Mouse (Mus musculus): ENCODE results near the gene Aldh8a1.

Gene Aldh8a1

DNA sequence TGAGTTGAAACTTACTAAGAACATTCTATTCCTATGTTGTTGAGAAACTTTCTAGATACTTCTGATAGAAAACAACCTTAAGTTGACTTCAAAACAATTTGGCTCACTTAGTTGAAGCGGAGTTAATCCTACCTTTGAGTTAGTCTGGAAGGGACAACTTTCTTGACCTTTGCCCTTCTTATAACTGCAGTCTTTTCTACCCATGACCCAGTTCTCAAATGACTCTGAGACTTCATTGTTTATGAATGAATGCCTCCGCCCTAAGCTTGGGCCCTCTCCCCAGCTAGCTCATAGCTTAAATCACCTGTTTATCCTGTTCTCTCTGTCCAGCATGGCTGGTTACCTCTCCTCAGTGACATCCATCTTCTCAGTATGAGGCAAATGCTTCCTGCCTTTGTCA lies 7.5 kb upstream of the Aldh8a1 start:
- DNase-seq, result no peak

DNA sequence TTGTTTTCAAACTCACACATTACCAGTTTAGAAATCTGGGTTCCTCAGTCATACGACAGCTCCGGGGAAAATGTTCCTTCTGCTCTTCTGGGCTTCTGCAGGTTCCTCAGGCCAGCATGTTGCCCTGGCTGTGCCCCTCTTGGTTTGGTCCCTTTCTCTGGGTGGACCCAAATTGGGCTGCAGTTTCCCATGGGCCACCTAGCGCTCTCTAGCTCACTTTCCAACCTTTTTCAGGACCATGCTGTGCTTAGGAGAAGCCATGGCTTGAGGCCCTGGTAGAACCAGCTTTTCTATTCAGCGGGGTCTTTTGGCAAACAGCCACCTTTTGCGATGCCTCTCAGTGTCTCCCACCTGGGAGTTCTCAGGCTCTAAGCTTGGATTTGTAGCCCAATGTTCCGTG lies 4.8 kb upstream of the Aldh8a1 start:
- DNase-seq, result no peak

DNA sequence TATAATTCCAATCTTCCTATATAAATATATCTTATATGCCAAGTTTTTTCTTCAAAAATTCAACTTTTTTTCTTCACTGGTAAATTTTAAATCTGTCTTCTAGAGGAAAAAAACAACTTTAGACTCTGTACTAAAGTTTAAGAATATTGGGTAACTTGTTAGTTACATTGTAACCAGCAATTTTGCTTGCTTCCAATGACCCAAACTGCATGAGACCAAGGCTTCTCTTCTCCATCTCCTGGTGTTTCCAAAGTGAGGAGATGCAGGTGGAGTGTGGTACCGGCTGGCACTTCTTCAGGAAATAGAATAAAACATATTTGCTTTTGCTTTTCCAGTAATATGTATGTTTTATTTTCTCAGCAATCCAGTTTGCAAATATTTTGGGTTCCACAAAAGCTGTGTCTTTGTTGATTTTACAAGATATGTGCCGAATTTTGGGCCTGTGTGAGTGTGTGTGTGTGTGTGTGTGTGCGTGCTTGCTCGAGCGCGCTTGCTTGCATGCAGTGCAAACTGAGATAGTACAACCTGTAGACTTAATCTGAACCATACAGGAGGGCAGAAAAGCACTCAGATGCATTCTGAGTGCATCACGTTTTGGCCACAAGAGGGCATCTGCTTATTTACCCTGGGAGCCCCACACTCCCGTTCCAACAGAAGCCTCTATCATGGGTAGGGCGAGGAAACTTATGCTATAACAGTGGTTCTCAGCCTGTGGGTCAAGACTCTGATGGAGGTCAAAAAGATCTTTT lies 1.3 kb downstream of the Aldh8a1 start:
- DNase-seq, result peak; percentile 39

DNA sequence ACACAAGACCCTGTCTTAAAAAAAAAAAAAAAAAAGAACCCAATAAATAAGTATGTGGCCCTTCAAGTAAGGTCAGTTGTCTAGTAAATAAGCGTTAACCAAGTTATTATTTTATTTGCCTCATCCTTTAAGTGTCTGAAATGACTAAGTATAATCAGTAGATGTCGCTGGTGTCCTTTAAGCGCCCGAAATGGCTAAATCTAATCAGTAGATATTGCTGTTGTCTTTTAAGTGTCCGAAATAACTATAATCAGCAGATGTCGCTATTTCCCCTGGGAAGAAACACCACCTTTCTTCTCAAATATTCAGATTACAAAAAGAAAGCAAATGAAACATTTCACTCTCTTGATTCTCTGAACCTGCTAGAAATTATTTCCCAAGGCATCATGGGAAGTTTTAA lies 5.8 kb downstream of the Aldh8a1 start:
- peak; percentile 61 for DNase-seq

DNA sequence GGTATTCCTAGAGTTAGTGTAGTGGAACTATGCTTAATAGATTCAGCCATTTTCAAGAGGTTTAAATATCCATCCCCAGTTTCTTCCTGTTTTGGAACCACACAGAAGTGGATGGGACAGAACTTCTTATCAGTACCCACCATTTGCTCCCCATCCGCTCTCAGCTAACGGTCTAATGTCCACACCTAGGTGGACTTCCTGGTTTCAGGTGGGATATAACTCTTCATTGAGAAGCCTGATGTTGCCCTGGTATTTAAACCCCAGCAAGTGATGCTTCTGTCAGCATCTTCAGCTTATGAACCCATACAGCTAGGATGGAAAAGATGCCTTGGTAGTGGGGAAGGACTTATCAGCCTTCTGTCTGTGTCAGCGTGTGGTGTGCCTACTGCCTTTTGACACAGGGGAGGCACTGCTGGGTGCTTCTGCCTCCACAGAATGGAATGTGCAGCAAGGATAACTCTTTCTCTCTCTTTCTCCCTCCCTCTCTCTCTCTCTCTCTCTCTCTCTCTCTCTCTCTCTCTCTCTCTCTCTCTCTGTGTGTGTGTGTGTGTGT lies 8.1 kb downstream of the Aldh8a1 start:
- no peak for DNase-seq

DNA sequence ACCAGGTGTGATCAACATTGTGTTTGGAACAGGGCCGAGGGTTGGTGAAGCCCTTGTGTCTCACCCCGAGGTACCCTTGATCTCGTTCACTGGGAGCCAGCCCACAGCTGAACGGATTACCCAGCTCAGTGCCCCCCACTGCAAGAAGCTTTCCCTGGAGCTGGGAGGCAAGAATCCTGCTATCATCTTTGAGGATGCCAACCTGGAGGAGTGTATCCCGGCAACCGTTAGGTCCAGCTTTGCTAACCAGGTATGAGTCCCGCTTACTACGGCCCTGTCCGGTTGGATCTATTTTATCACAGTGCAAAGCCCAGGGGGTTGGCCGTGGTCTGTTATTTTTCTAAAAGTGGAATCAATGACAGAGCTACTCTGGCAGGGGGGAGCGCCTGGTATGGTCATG lies 12.0 kb downstream of the Aldh8a1 start:
- no peak for DNase-seq

DNA sequence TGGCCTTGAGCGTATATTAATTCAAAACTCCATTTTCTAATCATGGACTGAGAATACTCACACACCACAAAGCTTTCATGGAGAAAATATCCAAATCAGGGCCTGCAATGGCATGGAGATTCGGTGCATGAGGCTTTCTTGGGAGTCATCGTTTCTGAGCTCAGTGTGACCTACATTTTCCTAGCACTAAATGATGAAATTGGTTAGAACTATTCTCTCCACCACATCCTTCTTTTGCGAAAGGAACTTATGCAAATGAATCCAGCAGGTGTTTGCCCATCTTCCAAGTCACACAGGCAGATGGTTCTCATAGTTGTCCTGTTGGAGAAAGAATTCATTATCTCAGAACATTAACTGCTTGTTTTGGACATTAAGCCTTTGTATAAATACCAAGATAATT lies 13.3 kb downstream of the Aldh8a1 start:
- DNase-seq, result no peak

DNA sequence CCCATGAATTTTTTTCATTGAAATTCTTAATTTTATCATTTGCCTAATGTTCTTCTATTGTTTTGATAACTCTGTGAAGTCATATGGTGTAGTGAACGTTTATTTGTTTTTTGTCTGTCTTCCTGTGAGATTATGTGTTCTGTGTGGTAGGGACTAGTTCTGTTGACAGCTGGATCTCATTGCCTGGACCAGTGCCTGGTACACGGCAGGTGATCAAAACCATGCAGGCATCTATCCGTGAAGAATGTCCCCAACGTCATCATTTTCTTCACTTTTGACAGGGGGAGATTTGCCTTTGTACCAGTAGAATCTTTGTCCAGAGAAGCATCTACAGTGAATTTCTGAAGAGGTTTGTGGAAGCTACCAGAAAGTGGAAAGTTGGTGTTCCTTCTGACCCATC lies 14.2 kb downstream of the Aldh8a1 start:
- DNase-seq, result no peak

DNA sequence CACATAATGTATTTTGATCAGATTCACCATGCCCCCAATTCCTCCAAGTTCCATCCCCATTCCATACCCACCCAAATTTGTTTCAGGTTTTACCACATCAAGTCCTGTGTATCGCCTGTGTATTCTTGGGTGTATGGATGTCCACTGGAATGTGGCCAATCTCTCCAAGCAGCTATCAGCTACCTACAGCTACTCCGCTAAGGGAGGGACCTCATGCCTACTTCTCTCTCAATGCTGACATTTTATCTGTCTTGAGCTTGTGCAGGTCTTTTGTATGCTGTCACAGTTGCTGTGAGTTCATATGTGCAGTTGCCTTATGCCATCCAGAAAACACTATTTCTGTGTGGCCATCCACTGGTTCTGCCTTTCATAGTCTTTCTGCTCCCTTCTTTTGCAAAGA lies 16.3 kb downstream of the Aldh8a1 start:
- DNase-seq, result no peak

DNA sequence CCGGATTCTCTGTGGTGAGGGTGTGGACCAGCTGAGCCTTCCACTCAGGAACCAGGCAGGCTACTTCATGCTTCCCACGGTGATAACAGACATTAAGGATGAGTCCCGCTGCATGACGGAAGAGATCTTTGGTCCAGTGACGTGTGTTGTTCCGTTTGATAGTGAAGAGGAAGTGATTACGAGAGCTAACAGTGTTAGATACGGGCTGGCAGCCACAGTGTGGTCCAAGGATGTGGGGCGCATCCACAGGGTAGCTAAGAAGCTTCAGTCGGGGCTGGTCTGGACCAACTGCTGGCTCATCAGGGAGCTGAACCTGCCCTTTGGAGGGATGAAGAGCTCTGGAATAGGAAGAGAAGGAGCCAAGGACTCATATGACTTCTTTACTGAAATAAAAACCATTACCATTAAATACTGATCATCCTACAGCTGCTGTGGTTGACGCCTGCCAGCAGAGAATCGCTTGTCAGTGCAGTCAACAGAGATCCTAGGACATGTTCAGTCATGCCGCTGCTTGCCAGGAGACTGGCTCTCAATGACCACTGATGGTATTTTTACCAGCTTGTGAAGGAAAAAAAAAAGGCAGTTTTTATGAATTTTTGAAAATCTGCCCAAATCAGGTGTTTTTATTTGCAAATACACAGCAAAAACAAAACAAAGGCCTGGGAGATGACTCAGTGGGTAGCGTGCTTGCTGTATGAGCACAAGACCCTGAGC lies 18.5 kb downstream of the Aldh8a1 start:
- DNase-seq, result no peak

DNA sequence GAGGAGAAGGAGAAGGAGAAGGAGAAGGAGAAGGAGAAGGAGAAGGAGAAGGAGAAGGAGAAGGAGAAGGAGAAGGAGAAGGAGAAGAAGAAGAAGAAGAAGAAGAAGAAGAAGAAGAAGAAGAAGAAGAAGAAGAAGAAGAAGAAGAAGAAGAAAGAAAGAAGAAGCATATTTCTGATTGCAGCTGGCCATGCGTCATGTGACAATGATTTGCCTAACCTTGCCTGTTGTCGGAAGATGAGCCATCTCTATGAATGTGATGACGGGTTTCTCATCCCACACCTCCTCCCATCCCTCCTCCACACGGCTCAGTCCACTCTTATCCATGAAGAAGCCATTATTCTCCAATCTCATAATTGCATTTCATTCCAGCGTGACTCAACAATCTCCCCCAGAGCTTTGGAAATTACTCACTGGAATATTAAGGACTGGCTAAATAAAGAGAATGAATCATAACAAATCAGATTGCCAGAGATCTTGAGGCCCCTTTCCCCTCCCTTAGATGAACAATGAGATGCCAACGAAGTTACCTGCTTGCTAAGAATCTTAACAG lies 21.9 kb downstream of the Aldh8a1 start:
- DNase-seq, result peak; percentile 31

DNA sequence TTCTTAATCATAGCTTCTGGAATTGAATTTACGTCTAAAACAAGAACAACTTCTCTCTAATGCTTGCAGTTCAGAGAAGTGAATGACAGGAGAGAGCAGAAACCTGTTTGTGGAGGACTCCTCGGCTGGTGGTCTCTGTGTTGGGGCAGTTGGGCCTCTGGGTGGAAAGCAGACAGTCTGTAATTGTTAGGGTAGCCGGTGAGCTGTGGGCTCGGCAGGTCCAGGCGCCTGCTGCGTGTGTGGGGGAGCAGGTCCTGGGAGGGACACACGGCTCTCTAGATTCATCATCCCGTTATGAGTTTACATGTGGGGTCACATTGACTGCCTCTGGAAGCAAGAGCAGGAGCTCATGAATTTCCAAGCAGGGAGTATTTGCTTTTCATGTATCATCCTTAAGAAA lies 22.5 kb downstream of the Aldh8a1 start:
- no peak for DNase-seq

DNA sequence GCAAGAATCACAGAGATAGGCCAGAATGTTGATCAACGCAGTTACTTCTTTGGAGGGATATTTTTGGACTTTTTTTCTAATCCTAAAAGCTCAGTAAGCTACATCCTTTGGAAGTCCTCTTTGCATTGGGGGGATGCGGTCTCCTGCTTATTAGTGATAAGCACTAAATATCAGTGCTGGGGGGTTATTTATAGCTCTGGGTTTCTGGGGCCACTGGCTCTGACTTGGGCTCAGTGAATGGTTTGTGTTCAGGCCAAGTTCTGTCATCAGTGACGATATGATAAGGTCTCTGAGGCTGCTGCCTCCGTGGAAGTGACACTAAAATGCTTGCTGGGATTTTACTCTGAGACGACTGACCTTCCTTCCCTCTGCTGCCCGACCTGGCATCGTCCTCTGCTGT lies 22.9 kb downstream of the Aldh8a1 start:
- DNase-seq, result no peak

DNA sequence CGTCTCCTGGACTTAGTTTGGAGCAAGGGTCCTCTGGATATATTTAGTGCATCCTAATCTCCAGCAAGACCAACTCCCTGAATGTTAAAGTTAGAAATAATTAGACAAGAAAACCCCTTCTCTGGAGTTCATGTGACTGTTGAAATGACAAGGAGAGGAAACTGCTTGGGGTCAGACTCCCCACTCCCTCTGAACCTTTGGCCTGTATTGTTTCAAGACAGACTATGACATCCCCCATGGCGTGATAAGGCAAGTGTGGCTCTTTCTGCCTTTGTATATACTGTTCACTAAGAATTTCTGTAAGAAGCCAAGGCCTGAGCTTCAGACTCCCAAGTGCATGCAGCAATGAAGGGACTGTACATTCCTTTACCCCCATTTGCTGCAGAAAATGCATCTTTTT lies 23.4 kb downstream of the Aldh8a1 start:
- DNase-seq, result no peak

DNA sequence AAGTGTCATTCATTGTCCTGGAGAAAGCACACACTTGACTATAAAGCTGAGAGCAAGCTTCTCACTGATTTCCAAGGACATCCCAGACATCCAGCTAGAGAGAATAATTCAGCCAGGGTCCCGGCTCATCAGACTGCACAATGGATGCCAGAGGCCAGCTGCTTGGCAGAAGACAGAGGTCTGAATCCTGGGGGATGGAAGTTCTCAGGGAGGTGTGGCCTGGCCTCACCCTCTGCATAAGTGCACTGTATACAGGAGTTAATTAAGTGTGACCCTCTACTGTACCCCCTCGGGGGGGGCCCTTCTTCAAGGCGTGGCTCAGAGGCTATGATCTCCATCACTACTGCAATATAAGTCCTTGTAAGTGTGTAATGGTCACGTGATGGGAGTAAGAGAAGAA lies 24.2 kb downstream of the Aldh8a1 start:
- DNase-seq, result no peak

DNA sequence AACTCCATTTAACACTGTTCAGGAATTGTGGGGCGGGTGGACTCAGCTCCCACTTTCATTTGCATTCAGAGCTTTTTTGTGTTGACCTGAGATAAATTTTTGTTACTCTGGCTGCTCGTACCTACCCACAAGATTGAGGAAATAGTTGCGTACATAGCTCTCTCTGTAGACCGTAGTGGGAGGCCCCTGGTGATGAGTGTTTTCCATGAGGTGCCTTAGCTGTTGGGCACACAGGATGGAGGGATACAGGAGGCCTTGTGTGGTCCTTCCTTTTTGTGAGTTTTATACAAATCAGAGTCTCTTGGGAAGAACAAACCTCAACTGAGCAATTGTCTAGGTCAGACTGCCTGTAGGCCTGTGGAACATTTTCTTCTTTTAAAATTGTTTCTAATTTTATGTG lies 27.7 kb downstream of the Aldh8a1 start:
- DNase-seq, result no peak

DNA sequence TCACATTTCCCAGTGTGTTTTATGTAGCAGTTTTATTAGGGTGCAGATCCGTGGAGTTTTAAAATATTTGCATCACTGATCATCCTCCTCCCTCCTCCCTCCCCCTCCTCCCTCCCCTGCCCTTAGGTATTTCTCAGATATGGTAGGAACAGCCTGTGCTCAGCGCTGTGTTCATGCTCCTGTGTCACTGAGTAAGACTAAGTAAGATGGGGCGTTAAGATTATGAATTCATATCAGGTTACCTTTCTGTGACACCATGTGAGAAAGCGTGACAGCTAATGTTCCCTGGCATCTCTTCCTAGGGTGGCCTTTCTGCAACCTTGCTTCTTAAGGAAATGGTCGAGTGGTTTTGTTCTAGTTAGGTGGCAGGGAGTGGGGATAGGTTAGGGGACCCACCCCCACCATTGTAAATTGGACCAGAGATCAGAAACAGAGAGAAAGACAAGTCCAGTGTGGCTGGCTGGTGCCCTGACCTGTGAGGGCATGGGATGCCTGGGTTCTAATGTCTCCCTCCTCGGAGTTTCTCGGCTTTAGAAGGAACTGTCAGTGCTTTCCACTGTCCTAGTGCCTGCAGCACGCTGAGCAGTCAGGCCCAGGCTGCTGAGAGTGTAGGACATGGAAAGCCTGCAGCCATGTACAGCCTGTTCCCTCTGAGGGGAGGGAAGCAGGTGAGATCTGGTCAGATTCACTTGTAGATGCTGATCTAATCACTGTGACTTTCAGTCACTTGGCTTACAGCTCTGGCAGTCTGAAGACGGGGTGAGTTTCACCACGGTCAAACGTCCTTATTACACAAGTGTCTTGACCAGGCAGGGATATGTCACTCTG lies 28.8 kb downstream of the Aldh8a1 start:
- DNase-seq, result no peak

DNA sequence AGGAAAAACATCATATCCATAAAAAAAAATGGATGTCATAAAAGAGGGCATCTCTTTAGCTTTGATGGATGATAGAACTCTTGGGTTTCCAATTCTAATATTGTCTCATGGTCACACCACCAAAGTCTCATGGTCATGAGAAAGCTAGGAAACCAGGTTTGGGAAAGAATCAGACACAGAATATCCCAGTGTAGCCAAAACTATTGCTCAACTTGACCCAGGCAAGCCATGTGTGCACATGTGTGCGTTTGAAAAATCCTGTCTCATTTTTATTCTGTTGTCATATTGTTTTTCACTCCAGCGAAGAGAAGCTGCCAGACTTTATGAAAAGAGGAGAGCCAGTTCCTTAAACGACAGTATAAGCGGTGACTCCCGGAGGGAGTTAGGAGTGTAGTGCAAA lies 33.6 kb downstream of the Aldh8a1 start:
- DNase-seq, result no peak

DNA sequence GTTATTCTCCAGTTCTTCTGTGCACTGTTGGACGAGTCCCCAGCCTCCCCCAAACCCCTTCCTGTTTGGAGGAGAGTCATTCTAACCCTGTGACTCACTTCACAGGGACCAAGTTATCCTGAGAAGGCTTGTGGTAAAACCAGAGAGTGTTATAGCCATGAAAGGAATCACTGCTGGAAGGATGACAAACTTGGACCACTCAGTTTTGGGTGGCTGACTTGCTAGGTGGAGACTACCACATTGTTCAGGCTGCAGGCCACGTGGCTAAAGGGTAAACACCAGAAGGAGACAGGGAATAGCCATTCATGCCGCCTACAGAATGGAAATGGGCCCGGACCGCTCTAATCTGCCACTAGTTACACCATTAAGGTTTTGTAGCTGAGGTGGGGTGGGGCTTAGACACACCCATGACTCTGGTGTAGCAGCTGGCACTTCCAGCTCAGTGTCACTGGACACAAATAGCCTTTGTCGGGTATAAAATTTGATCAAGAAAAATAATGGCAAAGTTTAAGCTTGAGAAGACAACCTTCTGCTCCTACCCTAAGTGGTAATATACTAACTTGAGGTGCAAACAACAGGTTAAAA lies 34.6 kb downstream of the Aldh8a1 start:
- no peak for DNase-seq

DNA sequence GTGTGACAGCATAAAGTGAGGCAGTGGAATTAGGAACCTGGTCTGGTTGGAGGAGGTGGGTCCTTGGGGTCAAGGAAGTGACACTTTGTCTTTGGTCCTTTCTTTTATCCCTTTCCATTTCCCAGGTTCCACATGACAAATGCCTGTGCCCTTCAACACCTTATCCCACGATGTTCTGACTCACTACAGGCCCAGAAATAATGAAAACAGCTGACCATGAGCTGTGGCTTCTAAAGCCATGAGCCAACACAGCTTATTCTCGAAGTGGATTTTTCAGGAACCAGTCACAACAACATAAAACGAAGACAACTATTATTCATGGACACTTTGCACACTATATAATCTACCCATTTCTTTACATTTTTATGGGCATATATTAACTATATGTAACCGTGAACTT lies 37.9 kb downstream of the Aldh8a1 start:
- no peak for DNase-seq

DNA sequence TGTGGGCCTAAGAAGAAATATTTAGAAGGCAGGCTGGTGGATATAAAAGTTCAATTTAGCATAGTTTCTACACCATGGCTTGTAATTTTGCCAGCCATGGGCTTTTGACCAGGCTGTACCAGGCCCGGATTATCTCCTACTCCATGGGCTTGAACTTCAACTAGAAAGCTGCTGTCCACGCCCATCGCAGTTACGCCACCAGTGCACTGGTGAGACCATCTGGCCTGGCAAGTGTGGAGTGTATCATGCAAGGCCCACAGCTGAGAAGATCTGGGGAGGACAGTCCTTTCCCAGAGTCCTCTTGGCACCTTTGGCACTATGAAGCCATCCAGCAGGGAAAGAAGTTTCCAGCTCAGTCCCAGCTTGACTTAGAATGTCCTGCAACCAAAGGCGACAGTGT lies 39.1 kb downstream of the Aldh8a1 start:
- no peak for DNase-seq

DNA sequence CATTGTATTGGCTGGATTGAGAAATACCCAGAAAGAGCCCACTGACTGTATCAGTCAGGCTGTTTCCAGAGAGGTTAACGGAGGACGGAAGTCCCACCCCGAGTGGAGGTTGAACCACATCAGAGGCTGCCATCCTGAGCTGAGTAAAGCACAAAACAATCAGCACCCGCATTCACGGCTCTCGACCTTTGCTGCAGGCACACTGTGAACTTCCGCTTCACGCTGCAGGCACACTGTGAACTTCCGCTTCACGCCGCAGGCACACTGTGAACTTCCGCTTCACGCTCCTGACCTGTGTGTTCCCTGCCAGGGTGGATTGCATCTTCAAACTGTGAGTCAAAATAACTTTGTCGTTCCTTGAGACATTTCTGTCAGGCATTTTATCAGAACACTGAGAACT lies 42.1 kb downstream of the Aldh8a1 start:
- DNase-seq, result no peak
